Mouse (Mus musculus) gastrocnemius, adult 2 months (tissue): Measurements from ENCODE around the gene Krtap12-1. TPM values are rescaled to one million over a fixed set of nuclear protein-coding genes. Genes with fewer than 3 reads are reported as not detected.
"Not testable (repeated sequence)": the region's sequence is repeated elsewhere in the genome, so short reads cannot be mapped to it uniquely, and the experiment has no call there.

Experiments
- DNase-seq: peaks from one replicate; pipeline ENCODE4 v3.0.0; 2022
- H3K27ac ChIP-seq: fragments of 200-600 bp; 2 replicates; pipeline ENCODE4 v1.8.1; 2022; ENCODE audit warnings: mild to moderate bottlenecking
- H3K4me3 ChIP-seq: fragments of 200-600 bp; 2 replicates; pipeline ENCODE4 v1.8.1; 2022; ENCODE audit warnings: mild to moderate bottlenecking, moderate library complexity
- CTCF ChIP-seq: fragments of 200-600 bp; IDR thresholded peaks from 2 replicates; pipeline ENCODE4 v1.8.1; 2022; ENCODE audit warnings: antibody characterized with exemption, mild to moderate bottlenecking, moderate library complexity
- intact Hi-C: fragments of 180-260 bp; cut with DNase I; formaldehyde crosslinking; loops from one replicate; pipeline ENCODE4 v1.15.1; 2025
- long read RNA-seq, 2 experiments: library from polyadenylated mRNA; stranded (forward); transcript quantifications; one replicate each; pipeline ENCODE4 v2.0.0; 2021
- total RNA-seq, 2 experiments: library from RNA; stranded (reverse); gene quantifications; 2 replicates each; pipeline ENCODE4 v1.2.3; 2021

Gene Krtap12-1
- not detected for total RNA-seq
- long read RNA-seq, experiment 1 = 0 reads
- long read RNA-seq, experiment 2 = 0 reads

- H3K4me3 ChIP-seq, H3K27ac ChIP-seq, intact Hi-C loops, DNase-seq: not testable (repeated sequence)
Observed at GRCm38 (mm10) chr10:77720299-77720698, at the start of gene Krtap12-1. Krtap12-1 (plus strand) TSS chr10:77720599.

GRCm38 (mm10) chr10:77670710-77671109 lies 49.7 kb upstream of the Krtap12-1 start:
- no peak overlapping the region for H3K4me3 ChIP-seq
- no peak for TF ChIP-seq CTCF
- H3K27ac ChIP-seq = no peak overlapping the region
- intact Hi-C loops = no loop called here
- no peak for DNase-seq

GRCm38 (mm10) chr10:77671519-77671918 lies 48.9 kb upstream of the Krtap12-1 start:
- no peak for DNase-seq
- TF ChIP-seq CTCF = no peak
- intact Hi-C loops = no loop called here
- Histone ChIP-seq H3K4me3 (no peak overlapping the region), H3K27ac (no peak overlapping the region)

- intact Hi-C loops = no loop called here
Observed at GRCm38 (mm10) chr10:77673765-77674164, 46.6 kb upstream of the Krtap12-1 start.

GRCm38 (mm10) chr10:77677562-77677961 lies 42.8 kb upstream of the Krtap12-1 start:
- Histone ChIP-seq H3K27ac (no peak overlapping the region), H3K4me3 (no peak overlapping the region)
- intact Hi-C loops = no loop called here
- DNase-seq = no peak
- no peak for TF ChIP-seq CTCF

More at GRCm38 (mm10) chr10:77673765-77674164, 46.6 kb upstream of the Krtap12-1 start:
- TF ChIP-seq CTCF = no peak
- no peak overlapping the region for H3K27ac ChIP-seq
- no peak for DNase-seq
- no peak overlapping the region for H3K4me3 ChIP-seq

- no peak for DNase-seq
- Histone ChIP-seq H3K27ac (no peak overlapping the region), H3K4me3 (no peak overlapping the region)
- TF ChIP-seq CTCF = no peak
- intact Hi-C loops = no loop called here
Observed at GRCm38 (mm10) chr10:77682994-77683393, 37.4 kb upstream of the Krtap12-1 start.

GRCm38 (mm10) chr10:77684181-77684580 lies 36.2 kb upstream of the Krtap12-1 start:
- intact Hi-C loops = no loop called here

GRCm38 (mm10) chr10:77685895-77686664 lies 34.3 kb upstream of the Krtap12-1 start, which contains the start of gene Tspear:
Tspear (plus strand) TSS chr10:77686569.
- no peak for DNase-seq
- H3K27ac ChIP-seq = no peak within 1 kb of the TSS
- no peak for TF ChIP-seq CTCF
- intact Hi-C loops = no loop called here
- H3K4me3 ChIP-seq = no peak within 1 kb of the TSS

More at GRCm38 (mm10) chr10:77684181-77684580, 36.2 kb upstream of the Krtap12-1 start:
- Histone ChIP-seq H3K4me3 (no peak overlapping the region), H3K27ac (no peak overlapping the region)
- TF ChIP-seq CTCF = no peak
- no peak for DNase-seq

- no peak overlapping the region for H3K27ac ChIP-seq
- intact Hi-C loops = no loop called here
- no peak for TF ChIP-seq CTCF
- no peak for DNase-seq
- H3K4me3 ChIP-seq = no peak overlapping the region
Observed at GRCm38 (mm10) chr10:77687021-77687420, 33.4 kb upstream of the Krtap12-1 start.

- intact Hi-C loops, H3K27ac ChIP-seq, H3K4me3 ChIP-seq, DNase-seq: not testable (repeated sequence)
Observed at GRCm38 (mm10) chr10:77690356-77690807, 30.0 kb upstream of the Krtap12-1 start, which contains the start of gene Gm19402. Gm19402 (minus strand) TSS chr10:77690757.

GRCm38 (mm10) chr10:77697133-77697532 lies 23.3 kb upstream of the Krtap12-1 start, which contains the start of gene Gm9508:
Gm9508 (minus strand) TSS chr10:77697233.
- intact Hi-C loops = no loop called here
- no peak within 1 kb of the TSS for H3K27ac ChIP-seq
- no peak for DNase-seq
- H3K4me3 ChIP-seq = no peak within 1 kb of the TSS
- no peak for TF ChIP-seq CTCF

- no peak for DNase-seq
- TF ChIP-seq CTCF = no peak
- no peak within 1 kb of the TSS for H3K27ac ChIP-seq
- intact Hi-C loops = no loop called here
- no peak within 1 kb of the TSS for H3K4me3 ChIP-seq
Observed at GRCm38 (mm10) chr10:77706326-77706725, 14.1 kb upstream of the Krtap12-1 start, which contains the start of gene Gm10272. Gm10272 (plus strand) TSS chr10:77706626.

GRCm38 (mm10) chr10:77709831-77710230 lies 10.6 kb upstream of the Krtap12-1 start:
- no peak for DNase-seq
- no peak for TF ChIP-seq CTCF
- no peak overlapping the region for H3K27ac ChIP-seq
- intact Hi-C loops = no loop called here
- no peak overlapping the region for H3K4me3 ChIP-seq

- H3K27ac ChIP-seq, intact Hi-C loops, DNase-seq: not testable (repeated sequence)
Observed at GRCm38 (mm10) chr10:77711157-77711556, 9.2 kb upstream of the Krtap12-1 start, which contains the start of gene Gm10024. Gm10024 (plus strand) TSS chr10:77711457.

More at GRCm38 (mm10) chr10:77711157-77711556, 9.2 kb upstream of the Krtap12-1 start, which contains the start of gene Gm10024:
- not testable (repeated sequence) for H3K4me3 ChIP-seq
